Mouse (Mus musculus) retina, adult 2 months (tissue): Measurements from ENCODE around the gene Rnf128.
"Not testable (repeated sequence)": the region's sequence is repeated elsewhere in the genome, so short reads cannot be mapped to it uniquely, and the experiment has no call there.

Experiments
- DNase-seq: peaks from one replicate; pipeline ENCODE4 v3.0.0-alpha.2; 2012; ENCODE audit warnings: low read depth, low spot score

Gene Rnf128

DNA sequence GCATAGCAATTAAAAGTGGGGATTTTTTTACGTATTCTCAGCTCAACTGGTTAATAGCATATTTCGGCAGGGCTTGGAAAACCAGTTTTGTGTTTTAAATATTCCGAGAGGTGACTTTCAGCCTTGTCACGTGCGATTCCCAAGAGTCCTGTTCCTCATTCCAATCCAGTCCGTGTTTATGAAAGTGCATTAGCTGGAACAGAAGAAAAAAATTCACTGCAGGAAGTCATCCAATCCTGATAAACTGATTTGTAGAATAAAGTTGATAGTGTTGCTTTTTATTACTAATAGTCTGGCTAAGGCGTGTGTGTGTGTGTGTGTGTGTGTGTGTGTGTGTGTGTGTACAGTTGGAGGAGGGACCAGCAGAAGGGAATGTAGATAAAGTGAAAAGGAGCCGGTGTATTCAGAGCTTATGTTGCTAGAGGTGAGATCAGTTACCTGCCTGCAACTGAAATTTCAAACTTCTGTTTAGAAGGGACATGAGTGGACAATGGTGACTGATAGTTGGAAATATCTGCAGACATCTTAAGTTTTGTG is at the start of gene Rnf128:
Gene Rnf128 (plus strand): TSS at position 392 of the 537 bp plus-strand sequence.
- DNase-seq = no peak

DNA sequence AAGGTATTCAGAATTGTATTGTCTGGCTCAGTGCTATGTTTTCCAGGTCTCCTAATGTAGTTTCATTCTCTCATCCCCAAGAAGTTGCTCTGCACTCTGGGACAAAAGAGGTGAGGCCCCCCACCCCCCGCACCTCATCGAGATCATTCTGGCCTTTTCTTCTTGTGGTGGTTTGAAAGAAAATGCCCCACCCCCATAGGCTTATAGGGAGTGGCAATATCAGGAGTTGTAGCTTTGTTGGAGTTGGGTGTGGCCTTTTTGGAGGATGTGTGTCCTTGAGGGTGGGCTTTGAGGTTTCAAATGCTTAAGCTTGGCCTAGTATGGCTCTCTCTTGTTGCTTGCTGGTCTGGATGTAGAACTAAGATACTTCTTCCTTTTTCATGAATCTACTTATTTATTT is 47.0 kb upstream of the Rnf128 start:
- no peak for DNase-seq

DNA sequence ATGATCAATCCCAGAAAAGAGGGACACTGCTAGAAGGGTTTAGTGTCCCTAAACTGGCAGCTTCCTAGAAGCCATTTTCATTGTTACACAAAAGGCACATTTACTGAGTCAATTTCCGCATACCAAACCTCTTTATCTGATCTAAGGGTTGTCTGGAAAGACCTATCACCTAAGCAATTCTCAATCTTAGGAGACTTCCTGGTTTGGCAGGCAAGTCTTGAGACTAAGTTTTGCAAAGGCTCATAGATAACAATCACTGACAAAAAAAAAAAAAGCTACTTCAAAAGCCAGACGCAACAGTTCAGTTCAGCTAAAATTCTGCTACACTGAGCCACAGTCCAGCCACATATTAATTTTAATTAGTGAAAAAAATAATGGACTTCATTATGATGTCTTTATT is 43.9 kb upstream of the Rnf128 start:
- DNase-seq = no peak

DNA sequence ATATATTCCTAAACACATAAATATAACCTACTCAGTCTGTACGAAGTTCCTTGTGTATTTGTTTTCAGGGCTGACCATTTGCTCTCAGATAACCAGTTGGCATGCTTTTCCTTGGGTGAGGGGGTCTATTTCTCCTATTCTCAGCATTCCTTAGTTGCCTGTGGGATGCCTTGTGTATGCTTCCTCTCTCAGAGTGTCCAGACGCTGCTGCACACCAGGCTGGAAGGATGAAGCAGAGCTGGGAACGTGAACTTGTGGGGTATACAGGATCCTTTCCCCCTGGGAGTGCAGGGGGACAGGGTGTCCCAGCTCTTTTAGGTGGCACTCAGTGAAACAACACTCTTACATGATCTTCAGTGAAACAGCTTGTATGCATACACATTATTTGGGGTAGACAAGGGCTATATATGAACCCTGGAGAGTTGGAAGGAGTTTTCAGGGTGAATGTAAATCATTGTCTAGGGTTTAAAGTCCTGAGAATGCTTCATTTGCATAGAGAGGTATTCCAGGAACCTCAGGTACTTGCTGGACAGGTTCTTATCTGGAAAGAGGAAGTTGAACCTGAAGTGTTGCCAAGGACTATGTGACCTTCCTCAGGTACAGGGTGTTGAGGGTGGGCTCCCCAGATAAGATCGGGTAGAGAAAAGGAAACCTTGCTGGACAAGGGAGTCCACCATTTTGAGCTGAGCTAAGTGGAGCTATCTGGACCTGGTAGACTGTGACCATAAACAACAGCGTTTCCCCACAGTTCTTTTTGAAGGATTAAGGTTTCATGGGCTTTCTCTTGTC is 38.6 kb upstream of the Rnf128 start:
- DNase-seq = no peak

DNA sequence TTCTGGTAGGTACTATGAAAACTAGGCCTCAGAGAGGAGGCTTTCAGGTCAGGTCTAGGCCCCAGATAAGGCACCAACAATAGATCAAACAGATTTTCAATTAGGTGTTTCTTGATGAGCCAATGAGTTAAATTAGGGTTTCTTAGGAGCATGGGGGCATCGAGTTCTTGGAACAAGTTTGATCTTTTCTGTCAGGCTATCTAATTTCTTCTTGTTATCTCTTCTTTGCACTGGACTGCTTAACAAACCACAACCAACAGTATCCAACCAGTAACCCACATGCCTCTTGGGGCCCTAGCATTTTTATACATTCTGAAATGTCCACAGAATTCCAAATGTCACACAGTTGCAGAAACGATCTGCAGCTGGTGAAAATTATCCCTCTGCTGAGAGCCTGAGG is 37.4 kb upstream of the Rnf128 start:
- DNase-seq = no peak

DNA sequence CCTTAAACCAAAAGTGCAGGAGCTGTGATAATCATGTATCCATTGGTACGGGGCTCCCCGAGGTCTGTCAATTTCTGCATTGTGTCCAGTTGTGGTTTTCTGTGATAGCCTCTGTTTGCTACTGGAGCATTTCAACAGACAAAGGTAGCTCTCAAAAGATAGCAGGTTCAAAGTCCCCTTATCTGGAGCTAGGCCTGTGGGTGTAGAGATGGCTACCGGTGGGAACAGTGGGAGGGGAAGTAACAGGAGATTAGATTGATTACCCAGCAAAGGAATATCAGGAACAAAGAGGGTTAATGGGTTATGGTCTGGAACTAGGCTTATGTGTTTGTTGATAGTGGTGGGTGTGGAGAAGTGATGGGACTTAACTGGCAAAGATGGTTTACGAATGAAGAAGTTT is 36.1 kb upstream of the Rnf128 start:
- DNase-seq = no peak

DNA sequence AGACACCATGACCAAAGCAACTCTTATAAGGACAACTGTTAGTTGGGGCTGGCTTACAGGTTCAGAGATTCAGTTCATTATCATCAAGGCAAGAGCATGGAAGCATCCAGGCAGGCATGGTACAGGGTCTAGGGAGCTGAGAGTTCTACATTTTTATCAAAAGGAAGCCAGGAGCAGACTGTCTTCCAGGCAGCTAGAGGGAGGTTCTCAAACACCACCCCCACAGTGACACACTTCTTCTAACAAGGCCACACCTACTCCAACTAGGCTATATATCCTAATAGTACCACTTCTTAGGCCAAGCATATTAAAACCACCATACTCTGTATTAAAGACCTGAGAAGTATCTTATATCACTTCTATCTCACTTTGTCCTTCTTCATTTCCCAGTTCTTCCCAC is 33.4 kb upstream of the Rnf128 start:
- DNase-seq = no peak

DNA sequence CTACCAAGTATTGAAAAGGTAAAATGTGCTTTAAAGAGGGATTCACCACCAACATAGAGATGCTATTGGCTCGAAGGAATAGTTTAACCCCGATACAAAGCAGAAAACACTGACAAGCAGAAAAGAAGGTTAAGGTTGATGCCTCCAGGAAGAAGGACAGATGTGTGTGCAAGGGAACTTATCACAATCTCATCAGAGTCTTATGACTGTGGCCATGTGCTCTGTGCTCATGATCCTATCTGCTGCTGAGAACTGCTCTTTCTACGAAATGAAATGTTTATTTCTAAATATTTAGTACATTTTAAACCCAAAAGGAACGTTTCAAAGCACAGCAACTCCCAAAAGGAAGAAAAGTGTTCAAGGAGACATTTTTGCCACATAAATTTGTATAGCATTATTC is 30.8 kb upstream of the Rnf128 start:
- no peak for DNase-seq

DNA sequence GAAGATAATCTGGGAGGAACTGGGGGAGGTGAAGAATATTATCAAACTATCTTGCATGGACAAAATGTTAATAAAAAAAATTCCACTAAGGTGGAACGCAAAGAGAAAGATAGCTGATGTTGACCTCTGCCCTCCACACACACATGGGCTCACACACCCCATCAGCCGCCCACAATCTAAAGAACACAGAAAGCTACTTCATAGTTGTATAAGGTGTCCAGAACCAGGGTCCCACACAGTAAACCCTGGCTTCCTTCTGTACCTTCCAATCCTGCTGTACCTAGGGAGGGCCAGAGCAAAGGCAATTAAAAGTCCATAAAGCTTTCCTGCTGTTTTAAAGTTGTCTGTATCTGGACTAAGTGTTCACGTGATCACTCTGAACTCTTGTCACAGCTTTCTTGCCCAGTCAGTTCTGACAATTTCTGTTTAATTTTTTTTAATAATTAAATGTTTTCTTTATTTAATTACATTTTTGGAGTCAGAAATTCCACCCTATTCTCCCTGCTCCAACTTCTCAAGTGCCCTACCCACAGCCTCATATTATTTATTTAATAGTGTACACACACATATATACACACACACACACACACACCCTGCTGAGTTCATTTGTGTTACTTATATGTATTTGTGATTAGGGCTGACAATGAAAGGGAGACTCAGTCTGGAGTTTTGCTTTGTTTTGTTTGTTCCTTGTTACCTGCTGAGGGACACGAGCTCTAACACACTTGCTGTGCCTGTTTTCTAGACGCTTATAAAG is 25.3 kb upstream of the Rnf128 start:
- DNase-seq = no peak

DNA sequence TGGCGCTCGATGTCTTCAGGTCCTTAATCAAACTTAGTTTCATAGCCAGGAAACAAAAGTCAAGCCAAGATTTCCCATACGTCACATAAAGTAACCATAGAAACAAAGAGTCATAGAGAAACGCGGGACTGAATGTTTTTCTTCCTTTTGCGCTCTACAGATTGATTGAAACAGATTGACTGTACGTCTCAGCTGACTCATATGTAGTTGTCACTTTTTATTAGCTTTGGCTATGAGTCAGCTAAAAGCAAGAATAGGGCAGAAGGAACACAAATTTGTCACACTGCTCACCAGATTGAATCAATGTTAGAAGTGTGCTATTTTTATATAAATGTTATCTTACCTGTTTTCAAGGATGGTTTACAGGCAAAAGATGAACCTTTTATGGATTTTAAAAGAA is 19.4 kb upstream of the Rnf128 start:
- DNase-seq = no peak

DNA sequence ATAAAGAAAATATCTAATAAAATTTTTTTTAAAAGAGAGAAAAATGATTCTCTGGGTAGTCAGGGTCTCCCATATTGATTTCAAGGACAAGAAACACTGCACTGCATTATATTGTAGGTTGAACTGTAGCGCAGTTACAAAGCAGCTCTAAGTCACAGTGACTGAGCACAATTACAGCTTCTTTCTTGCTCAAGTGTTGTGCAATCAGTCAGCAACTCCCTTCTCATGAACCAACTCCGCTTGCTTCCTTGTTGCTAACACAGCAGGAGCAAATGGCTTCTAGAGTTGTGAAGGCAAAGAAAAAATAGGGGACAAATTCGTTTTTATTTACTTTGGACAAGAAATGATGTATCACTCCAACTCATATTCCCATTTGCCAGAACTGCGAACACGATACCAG is 12.7 kb upstream of the Rnf128 start:
- DNase-seq = no peak

DNA sequence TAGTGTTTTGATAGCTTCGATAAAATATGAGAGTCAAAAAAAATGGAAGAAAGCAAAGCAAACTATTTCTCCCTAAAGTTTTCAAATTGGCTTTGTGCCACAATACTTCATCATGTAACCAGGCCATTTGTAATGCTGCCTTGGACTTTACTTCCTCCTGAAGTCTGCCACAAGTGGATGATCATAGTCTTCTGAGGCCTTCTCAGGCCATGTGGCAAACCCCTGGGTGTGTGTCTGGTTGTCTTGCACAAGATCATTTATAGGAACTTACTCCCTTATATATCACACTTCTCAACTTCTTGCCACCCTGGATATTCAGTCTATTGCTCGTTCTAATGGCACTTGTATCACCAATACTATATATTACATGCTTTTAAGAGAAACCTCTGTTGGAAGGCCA is 11.0 kb upstream of the Rnf128 start:
- no peak for DNase-seq

DNA sequence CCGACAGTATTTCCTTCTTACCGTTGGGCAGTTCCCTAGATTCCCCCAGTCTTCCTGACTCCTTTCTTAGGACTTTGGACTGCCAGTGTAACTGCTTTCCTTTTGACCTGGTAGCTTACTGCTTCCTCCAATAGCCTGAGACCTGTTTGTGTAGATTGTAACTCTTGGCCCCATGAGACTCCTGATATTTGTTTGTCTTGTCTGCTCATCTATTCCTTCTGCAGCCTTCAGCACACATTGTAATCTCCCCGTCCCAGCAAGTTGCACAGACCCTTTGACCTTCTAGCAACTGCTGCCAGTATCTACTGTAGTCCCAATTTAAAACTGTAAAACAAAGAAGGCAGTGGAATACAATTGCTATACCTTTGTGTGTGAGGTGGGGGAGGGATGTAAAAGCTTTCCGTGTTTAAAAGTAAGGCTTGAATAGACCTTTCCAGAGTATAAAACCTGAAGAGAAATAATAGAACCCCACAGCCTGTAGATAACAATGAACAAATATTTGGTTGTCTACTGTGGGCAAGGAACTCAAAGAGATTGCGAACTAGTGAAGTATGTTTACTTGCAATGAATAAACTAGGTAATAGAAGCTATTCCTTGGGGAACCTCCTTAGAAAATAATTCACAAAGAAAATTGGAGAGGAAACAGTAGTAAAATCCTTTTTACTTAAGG is 726 bp upstream of the Rnf128 start:
- DNase-seq = no peak

DNA sequence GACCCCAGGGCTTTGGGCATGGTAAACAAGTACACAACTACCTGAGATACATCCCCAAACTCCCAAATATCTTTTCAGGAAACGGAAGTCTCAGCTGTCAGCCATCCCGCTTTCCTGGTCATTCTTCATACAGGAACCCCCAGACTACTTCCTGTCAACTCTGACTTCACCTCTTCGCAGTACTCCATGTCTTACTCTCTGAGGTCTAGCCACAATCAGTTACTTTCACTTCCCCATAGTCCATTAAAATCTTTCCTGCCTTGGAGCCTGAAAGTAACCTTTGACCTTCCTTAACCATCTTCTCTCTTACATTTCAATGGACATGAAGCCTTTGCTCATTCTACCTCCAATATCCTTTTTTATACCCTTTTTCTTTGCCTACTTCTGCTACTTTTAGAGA is 6.9 kb downstream of the Rnf128 start:
- DNase-seq = no peak

DNA sequence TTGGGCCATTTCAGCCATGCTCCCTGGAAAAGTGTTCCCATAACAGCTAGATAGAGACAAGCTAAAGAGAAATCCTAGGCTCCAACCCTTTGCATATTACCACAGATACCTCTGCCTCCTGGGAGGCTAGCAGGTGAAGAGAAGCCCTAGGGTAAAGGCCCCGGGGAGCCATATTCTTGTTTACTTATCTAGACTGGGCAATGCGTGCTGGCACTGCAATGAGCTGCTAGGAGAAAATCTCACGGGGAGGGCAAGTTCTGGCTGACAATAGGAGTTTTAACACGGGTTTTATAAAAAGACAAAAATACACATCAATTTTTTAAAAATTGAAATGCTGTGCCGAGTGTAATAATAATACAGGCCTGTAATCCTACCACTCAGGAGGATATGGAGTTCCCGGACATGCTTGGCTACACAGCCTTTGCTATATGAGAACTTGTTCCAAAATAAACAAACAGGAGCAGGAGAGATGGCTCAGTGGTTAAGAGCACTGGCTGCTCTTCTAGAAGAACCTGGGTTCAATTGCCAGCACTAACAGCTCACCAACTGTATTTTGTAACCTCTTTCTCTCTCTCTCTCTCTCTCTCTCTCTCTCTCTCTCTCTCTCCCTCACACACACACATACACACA is 15.6 kb downstream of the Rnf128 start:
- no peak for DNase-seq

DNA sequence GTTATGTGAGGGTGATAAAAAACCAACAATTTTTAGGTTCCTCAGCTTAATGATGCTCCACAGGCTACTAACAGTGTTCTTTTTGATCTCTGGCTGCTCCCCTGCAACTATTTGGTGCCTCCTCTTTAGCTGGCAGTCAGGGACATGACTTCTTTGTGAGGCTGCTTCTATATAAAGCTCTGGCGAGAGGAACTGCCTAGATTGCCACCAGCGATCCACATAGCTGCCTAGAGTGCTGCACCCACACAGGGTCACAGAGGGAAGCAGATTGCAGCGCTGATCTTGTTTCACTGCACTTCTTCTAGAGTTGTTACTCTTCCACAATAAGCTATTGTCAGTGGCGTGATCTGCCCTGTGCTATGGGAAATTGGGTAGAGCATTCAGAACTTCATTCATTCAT is 20.5 kb downstream of the Rnf128 start:
- no peak for DNase-seq

DNA sequence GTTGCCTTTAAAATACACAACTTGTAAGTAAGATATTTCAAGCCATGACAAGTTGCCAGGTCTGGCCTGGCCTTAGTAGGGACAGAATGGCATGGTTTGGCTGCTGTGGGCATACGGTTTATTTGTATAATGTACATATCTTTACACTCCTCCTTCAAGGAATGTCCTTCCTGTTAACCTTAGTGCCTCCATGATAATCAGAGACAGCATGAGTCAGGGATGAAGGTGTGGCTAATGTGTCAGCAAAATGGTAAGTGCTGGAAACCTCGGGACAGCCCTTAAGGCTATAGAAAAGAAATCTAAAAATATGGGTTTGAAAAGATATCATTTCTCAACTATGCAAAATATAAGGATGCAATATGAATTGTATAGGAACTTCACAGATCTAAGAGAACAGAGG is 23.6 kb downstream of the Rnf128 start:
- DNase-seq = not testable (repeated sequence)

DNA sequence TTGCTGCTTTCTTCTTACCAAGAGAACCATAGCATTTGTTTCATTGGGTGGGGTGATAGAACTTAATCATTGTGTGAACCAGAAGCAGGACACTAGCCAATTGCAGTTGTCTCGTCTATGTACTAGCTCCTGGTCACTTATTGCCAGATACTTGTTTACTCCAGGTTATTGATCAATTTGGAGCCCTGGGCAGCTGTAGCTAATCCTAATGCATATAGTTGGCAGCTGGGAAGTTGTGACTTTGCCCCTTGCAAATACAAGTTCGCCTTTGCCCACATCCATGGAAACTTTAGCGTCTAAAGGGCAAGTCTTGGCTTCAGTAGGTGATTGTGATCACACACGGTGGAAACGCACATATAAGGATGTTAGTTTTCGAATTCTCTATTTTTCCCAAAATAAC is 33.3 kb downstream of the Rnf128 start:
- no peak for DNase-seq

DNA sequence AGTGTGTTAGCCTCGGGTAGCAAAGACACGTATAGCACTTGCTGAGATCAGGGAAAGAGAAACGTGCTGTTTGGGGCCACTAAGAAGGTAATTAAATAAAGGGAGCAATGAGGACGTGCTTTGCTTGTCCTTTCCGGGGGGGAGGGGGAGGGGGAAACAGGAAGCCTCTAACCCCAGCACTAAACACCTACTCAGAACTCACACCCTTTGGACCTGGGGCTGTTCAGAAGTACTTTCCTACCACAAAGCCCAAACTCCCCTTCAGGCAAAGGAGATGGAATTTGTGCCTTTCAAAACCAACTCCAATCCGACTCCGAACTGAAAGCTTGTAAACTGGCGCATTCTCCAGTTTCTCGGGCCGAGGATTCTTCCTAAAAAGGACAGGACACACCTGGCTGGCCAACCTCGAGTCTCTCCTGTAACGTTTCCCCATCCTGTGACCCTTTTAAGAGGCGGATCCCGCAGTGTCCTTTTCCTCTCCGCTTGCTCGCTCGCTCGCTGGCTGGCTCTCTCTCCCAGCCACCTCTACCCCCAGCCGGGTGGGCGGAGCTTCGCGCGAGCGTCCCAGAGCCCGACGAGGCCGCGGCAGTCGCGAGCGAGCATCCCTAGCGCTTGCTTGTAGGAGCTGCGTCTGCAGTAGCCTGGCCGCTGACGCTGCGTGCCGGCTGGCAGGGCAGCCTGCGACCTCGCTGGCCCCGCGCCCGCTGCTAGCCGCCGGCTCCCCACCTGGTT is 47.1 kb downstream of the Rnf128 start:
- DNase-seq = peak; percentile 6

DNA sequence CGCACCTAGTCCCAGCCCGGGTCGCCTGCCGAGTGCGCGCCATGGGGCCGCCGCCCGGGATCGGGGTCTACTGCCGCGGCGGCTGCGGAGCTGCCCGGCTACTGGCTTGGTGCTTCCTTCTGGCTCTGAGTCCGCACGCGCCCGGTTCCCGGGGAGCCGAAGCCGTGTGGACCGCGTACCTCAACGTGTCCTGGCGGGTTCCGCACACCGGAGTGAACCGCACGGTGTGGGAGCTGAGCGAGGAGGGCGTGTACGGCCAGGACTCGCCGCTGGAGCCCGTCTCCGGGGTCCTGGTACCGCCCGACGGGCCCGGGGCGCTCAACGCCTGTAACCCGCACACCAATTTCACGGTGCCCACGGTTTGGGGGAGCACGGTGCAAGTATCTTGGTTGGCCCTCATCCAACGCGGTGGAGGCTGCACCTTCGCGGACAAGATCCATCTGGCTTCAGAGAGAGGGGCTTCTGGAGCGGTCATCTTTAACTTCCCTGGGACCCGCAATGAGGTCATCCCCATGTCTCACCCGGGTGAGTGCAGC is 47.7 kb downstream of the Rnf128 start:
- DNase-seq = no peak

DNA sequence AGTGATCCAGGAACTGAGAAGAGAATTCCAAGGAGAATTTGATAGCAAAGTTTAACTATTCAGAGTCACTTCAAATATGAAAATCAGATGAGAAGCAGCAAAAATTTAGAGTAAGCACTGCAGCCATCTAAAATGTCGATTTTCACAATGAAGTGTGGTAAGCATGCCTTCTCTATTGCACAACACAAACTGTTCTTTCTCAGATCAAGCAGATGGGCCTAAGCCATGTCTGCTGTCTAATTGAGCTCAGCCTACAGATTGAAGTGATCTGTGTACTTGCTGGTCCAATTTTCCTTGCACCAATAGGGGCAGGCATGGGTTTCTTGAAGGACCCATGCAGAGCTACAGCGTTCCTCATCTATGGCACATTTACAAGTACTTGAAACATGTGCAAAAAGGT is 51.6 kb downstream of the Rnf128 start:
- no peak for DNase-seq
